Mouse (Mus musculus) liver, adult 2 months (tissue): ENCODE results near the gene Ube4b. TPM values are rescaled to one million over a fixed set of nuclear protein-coding genes. Genes with fewer than 3 reads are reported as not detected.

Experiments
- DNase-seq: peaks from one replicate; pipeline ENCODE4 v3.0.0-alpha.2; 2011; ENCODE audit warnings: low read depth, low spot score; ENCODE audit errors: extremely low read depth
- H3K27ac ChIP-seq: fragments of 200-500 bp; replicated peaks from 2 replicates; pipeline ENCODE4 v1.5.1; 2012; ENCODE audit warnings: low read depth, mild to moderate bottlenecking, control low read depth, inconsistent platforms, low read length; ENCODE audit not compliant: insufficient read depth
- H3K27me3 ChIP-seq: fragments of 200-500 bp; 2 replicates; pipeline ENCODE4 v1.6.1; 2012; ENCODE audit warnings: mild to moderate bottlenecking, moderate library complexity, low read length, inconsistent platforms; ENCODE audit not compliant: control insufficient read depth, insufficient read depth
- H3K36me3 ChIP-seq: fragments of 200-500 bp; 2 replicates; pipeline ENCODE4 v1.6.1; 2012; ENCODE audit warnings: low read length, inconsistent platforms; ENCODE audit not compliant: control insufficient read depth, insufficient read depth
- H3K4me1 ChIP-seq: fragments of 200-500 bp; 2 replicates; pipeline ENCODE4 v1.6.1; 2011; ENCODE audit warnings: low read length; ENCODE audit not compliant: control insufficient read depth, insufficient read depth
- H3K4me3 ChIP-seq: fragments of 200-500 bp; 2 replicates; pipeline ENCODE4 v1.5.1; 2011; ENCODE audit warnings: low read depth, mild to moderate bottlenecking, control low read depth, low read length, moderate library complexity; ENCODE audit not compliant: insufficient read depth
- H3K79me2 ChIP-seq: fragments of 200-500 bp; 2 replicates; pipeline ENCODE4 v1.6.1; 2012; ENCODE audit warnings: inconsistent platforms, mild to moderate bottlenecking, low read length, moderate library complexity; ENCODE audit not compliant: control insufficient read depth, insufficient read depth
- H3K9ac ChIP-seq: fragments of 200-500 bp; 2 replicates; pipeline ENCODE4 v1.6.1; 2012; ENCODE audit warnings: low read depth, mild to moderate bottlenecking, control low read depth, inconsistent platforms, low read length
- CTCF ChIP-seq: fragments of 200-500 bp; IDR thresholded peaks from 2 replicates; pipeline ENCODE4 v1.5.1; 2011; ENCODE audit warnings: low read depth, low read length, control low read depth
- POLR2A ChIP-seq: fragments of 200-500 bp; IDR thresholded peaks from 2 replicates; pipeline ENCODE4 v1.6.1; 2011; ENCODE audit warnings: low read length, control low read depth; ENCODE audit not compliant: insufficient read depth; ENCODE audit errors: extremely low read depth
- WGBS: fragments of 180-500 bp; shearing (Covaris S2); methylation state at CpG from one replicate; pipeline ENCODE4 v1.1.7; 2018; 5-methylcytosine and 5-hydroxymethylcytosine counted together
- polyA plus RNA-seq: library from polyadenylated mRNA; depleted of rRNA; stranded (reverse); fragments of >200 nt; gene quantifications from 2 replicates; pipeline ENCODE4 v1.2.3, GENCODE M21; 2012; rRNA removed
- total RNA-seq: library from RNA; depleted of rRNA; stranded (reverse); fragments of >200 nt; gene quantifications from 2 replicates; pipeline ENCODE4 v1.2.3, GENCODE M21; 2014; rRNA removed

Gene Ube4b
- total and polyA plus RNA-seq, 2 experiments = 23.3 to 30.0 TPM

DNA sequence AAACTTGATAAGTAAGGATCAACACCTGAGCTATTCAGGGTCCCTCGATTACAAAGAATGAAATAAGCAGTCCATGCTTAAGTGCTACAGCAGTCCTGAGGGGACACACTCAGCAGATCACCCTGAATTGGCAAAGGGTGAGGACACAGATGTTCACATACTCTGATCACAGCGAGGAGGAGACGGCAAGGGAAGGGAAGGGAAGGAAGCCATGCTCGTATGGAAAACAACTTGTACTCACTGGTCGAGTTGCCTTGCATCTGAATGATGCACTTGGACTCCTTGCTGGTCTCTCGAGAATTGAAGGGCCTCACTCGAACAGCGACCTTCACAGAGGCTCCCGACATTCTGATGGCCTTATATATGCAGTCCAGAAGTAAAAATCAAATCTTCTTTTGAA, 135.5 kb downstream of the Ube4b start:
- Histone ChIP-seq H3K27ac (no peak overlapping the region), H3K36me3 (peaks cover 11% of the 10 kb centered on the region), H3K27me3 (no peaks in the 10 kb centered on the region), H3K4me3 (no peak overlapping the region), H3K9ac (no peak overlapping the region), H3K79me2 (peaks cover 45% of the 10 kb centered on the region), H3K4me1 (peaks cover 8% of the 10 kb centered on the region)
- WGBS = 84% methylated on average over 9 of the region's 9 CpGs
- no peak for DNase-seq
- TF ChIP-seq CTCF (no peak), POLR2A (no peak)

DNA sequence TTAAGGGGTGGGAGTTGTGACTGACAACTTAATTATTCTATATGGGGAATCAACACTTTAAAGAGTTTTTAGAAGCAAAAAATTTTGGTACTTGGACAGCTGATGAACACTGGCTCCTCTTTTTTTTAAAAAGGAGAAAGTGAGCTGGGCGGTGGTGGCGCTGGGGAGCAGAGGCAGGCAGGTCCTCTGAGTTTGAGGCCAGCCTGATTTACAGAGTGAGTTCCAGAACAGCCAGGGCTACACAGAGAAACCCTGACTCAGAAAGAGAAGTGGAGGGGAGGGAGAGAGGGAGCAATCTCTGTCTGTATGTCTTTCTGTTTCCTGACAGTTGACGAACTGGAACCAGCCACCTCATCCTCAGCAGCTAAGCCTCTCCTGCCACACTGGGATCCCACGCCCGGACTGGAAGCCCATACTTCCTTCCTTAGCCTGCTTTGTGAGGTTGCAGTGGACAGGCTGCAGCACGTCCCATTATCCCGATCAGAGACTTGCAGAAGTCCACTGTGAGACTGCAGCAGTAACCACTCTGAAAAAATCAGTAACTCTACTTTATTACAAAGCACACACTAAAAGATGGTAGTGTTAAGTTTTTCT, 136.3 kb downstream of the Ube4b start:
- no peak for TF ChIP-seq POLR2A
- TF ChIP-seq CTCF = no peak
- Histone ChIP-seq H3K79me2 (peaks cover 45% of the 10 kb centered on the region), H3K27ac (no peak overlapping the region), H3K9ac (no peak overlapping the region), H3K27me3 (no peaks in the 10 kb centered on the region), H3K4me1 (peaks cover 6% of the 10 kb centered on the region), H3K36me3 (peaks cover 11% of the 10 kb centered on the region), H3K4me3 (no peak overlapping the region)
- no peak for DNase-seq
- 83% methylated on average over 7 of the region's 7 CpGs for WGBS

DNA sequence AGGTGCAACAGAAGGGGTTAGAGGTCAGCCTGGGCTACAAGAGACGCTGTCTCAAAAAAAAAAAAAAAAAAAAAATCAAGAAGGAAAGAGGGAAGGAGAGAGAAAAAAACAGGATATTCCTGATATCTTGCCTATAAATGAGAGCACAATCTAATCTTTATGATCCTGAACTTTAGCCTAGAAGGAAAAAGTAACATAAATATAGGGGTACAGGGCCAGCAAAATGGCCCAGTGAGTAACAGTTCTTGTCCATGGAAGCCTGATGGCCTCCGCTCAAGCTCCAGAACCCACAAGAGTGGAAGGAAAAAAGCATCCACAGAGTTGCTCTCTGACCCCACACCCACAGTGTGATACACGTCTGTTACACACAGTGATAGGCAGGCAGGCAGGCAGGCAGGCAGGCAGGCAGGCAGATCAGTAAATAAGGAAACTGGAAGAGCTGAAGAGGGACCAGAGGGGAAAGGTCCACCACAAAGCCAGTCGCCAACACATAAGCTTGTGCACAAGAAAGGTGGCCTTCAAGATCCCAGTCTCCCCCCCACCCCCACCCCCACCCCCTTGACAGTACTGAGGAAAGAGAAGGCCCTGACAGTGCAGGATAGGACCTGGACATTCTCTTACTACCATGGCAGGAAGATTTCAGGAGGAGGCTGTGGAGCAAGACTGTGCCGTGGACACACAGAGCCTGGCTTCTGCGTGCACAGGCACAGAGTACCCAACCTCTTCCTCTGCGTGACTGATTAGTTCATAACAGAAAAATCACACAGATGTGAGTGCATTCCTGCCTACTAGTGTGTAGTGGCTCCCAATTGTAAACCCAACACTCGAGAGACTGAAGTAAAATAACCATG, 140.0 kb downstream of the Ube4b start:
- H3K27ac ChIP-seq = no peak overlapping the region
- no peak overlapping the region for H3K4me3 ChIP-seq
- no peak for TF ChIP-seq CTCF
- TF ChIP-seq POLR2A = no peak
- WGBS = 57% methylated on average over 8 of the region's 8 CpGs
- DNase-seq = no peak
- no peaks in the 10 kb centered on the region for H3K27me3 ChIP-seq
- peaks cover 20% of the 10 kb centered on the region for H3K4me1 ChIP-seq
- no peak overlapping the region for H3K9ac ChIP-seq
- peaks cover 41% of the 10 kb centered on the region for H3K79me2 ChIP-seq
- H3K36me3 ChIP-seq = peaks cover 11% of the 10 kb centered on the region

- peaks cover 7% of the 10 kb centered on the region for H3K36me3 ChIP-seq
- 81% methylated on average over 1 of the region's 1 CpGs for WGBS
- peaks cover 40% of the 10 kb centered on the region for H3K79me2 ChIP-seq
- TF ChIP-seq CTCF = no peak
- TF ChIP-seq POLR2A = no peak
- H3K27ac ChIP-seq = no peak overlapping the region
- no peak for DNase-seq
- H3K4me3 ChIP-seq = no peak overlapping the region
- H3K9ac ChIP-seq = no peak overlapping the region
- H3K27me3 ChIP-seq = no peaks in the 10 kb centered on the region
- peaks cover 21% of the 10 kb centered on the region for H3K4me1 ChIP-seq
Measured at GRCm38 (mm10) chr4:149285691-149286090, 140.9 kb downstream of the Ube4b start.

GRCm38 (mm10) chr4:149283018-149283417, 143.5 kb downstream of the Ube4b start:
- Histone ChIP-seq H3K4me3 (no peak overlapping the region), H3K27ac (peak overlapping the region; percentile 79), H3K36me3 (no peaks in the 10 kb centered on the region), H3K27me3 (no peaks in the 10 kb centered on the region), H3K9ac (no peak overlapping the region), H3K79me2 (peaks cover 45% of the 10 kb centered on the region), H3K4me1 (peaks cover 27% of the 10 kb centered on the region)
- no peak for DNase-seq
- WGBS = 54% methylated on average over 3 of the region's 3 CpGs
- TF ChIP-seq CTCF = no peak

DNA sequence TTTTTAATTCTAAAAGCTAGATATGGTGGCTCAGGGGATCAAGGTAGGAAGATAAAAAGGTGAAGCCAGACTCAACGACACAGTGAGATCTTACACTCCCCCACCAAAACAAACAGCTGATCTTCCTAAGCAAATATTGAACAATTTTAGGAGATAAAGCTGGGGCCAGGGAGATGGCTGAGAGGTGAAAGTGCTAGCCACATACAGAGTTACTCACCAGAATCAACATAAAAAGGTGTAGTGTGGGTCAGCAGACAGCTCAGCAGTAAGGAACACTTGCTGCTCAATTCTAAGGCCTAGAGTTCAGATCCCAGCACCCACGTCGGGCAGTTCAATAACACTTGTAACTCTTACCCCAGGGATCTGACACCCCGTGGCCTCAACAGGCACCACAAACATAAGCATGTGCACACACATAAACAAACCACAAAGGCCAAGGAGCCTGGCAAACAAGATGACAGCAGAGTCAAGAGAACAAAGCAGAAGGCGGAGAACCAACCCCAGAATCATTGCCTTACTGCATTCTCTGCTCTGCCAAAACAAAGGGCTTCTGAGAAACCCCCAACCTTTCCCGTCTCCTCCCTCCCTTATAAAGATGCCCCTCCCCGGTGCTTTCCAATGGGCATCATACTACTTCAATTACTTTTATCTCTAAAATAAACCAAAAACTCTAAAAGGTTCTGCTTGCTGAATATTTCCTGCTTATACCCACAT, 144.4 kb downstream of the Ube4b start:
- Histone ChIP-seq H3K27me3 (no peaks in the 10 kb centered on the region), H3K27ac (peak overlapping the region; percentile 79), H3K4me1 (peaks cover 28% of the 10 kb centered on the region), H3K79me2 (peaks cover 45% of the 10 kb centered on the region), H3K36me3 (no peaks in the 10 kb centered on the region), H3K4me3 (no peak overlapping the region), H3K9ac (no peak overlapping the region)
- WGBS = 22% methylated on average over 7 of the region's 7 CpGs
- peak; percentile 97 for DNase-seq
- TF ChIP-seq CTCF (no peak), POLR2A (no peak)

Other genes with a start within 250 kb of the Ube4b start
- gene Kif1b, start 119.1 kb downstream of the Ube4b start, total RNA-seq = 74.4 and 94.2 TPM in 2 replicates
- gene Kif1b, start 119.1 kb downstream of the Ube4b start, polyA plus RNA-seq = 38.4 and 41.2 TPM in 2 replicates
- not detected in 2 replicates for gene Rbp7, start 28.2 kb upstream of the Ube4b start, total RNA-seq
- gene Rbp7, start 28.2 kb upstream of the Ube4b start, polyA plus RNA-seq = not detected in 2 replicates
- not detected in 2 replicates for gene Tmem274, start 50.6 kb upstream of the Ube4b start, total RNA-seq
- gene Tmem274, start 50.6 kb upstream of the Ube4b start, polyA plus RNA-seq = not detected in 2 replicates
- gene Nmnat1, start 58.5 kb upstream of the Ube4b start, total RNA-seq = 12.8 and 14.4 TPM in 2 replicates
- gene Nmnat1, start 58.5 kb upstream of the Ube4b start, polyA plus RNA-seq = 17.4 and 19.8 TPM in 2 replicates
- gene Lzic, start 58.5 kb upstream of the Ube4b start, total RNA-seq = 5.3 and 5.6 TPM in 2 replicates
- 3.5 and 5.7 TPM in 2 replicates for gene Lzic, start 58.5 kb upstream of the Ube4b start, polyA plus RNA-seq
- gene Ctnnbip1, start 91.5 kb upstream of the Ube4b start, total RNA-seq = 4.9 and 6.6 TPM in 2 replicates
- 9.7 and 9.9 TPM in 2 replicates for gene Ctnnbip1, start 91.5 kb upstream of the Ube4b start, polyA plus RNA-seq
- 2.3 and 2.8 TPM in 2 replicates for gene Clstn1, start 159.7 kb upstream of the Ube4b start, total RNA-seq
- gene Clstn1, start 159.7 kb upstream of the Ube4b start, polyA plus RNA-seq = 1.4 and 1.5 TPM in 2 replicates